ENCODE assay signal across 8 mouse cellular contexts in the genomic region with DNA sequence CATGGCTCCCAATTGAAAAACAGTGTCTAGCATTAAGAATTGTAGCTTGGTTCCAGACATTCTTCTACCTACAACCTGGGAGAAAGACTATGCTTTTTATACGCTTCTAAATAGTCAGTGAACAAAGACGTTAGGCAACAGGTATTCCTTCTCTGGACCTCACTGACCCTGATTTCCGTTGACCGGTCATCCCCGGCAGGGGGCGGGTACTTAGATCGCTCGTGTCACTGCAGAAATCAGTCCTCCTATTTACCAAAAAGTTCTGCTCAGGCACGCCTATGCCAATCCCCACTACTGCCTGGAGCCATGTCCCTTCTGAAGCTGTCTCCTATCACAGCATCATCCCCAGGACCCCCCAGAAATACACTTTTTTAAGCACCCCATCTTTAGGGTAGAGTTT. TPM values are rescaled to one million over a fixed set of nuclear protein-coding genes. Genes with fewer than 3 reads are reported as not detected.
DNase-seq lines count a peak whose midpoint lies in the region; ATAC-seq and TF ChIP-seq lines count a peak whose summit lies in the region.

A gene (minus strand): TSS at position 96 of the 400 bp plus-strand sequence.

- peak within 1 kb of the TSS; percentile 88 for H3K27ac ChIP-seq in embryonic facial prominence, embryonic 10.5 days (replicated peaks)
- H3K27ac ChIP-seq in heart, embryonic 14.5 days (replicated peaks in 1 of 2; ENCODE audit: control insufficient read depth in 1 of 2, insufficient read depth in 1 of 2, low read depth in 2 of 2, low read length in 2 of 2) = peak within 1 kb of the TSS; percentile 86 to 89
- H3K27ac ChIP-seq in lung, postnatal 0 days (ENCODE audit: low read length) = peak within 1 kb of the TSS; percentile 88
- H3K27ac ChIP-seq in stomach, embryonic 15.5 days = peak within 1 kb of the TSS; percentile 79

- under 1% methylated on average over 9 of the region's 9 CpGs for WGBS in embryonic facial prominence, embryonic 10.5 days
- 5% methylated on average over 9 of the region's 9 CpGs for WGBS in heart, embryonic 14.5 days
- 8% methylated on average over 9 of the region's 9 CpGs for WGBS in lung, postnatal 0 days
- WGBS in stomach, embryonic 15.5 days = 11% methylated on average over 9 of the region's 9 CpGs

- H3K27me3 ChIP-seq in embryonic facial prominence, embryonic 10.5 days (replicated peaks; ENCODE audit: low read depth, poor library complexity, severe bottlenecking) = peaks cover 58% of the 10 kb centered on the region
- H3K27me3 ChIP-seq in heart, embryonic 14.5 days (ENCODE audit: control insufficient read depth, insufficient read depth, low read length) = no peaks in the 10 kb centered on the region
- H3K27me3 ChIP-seq in lung, postnatal 0 days (replicated peaks; ENCODE audit: insufficient read depth, low read length) = peaks cover 4% of the 10 kb centered on the region; the same call in 1 of the 2 replicates
- H3K27me3 ChIP-seq in stomach, embryonic 15.5 days (replicated peaks) = peaks cover 4% of the 10 kb centered on the region; the same call in 1 of the 2 replicates

- H3K36me3 ChIP-seq in embryonic facial prominence, embryonic 10.5 days (replicated peaks) = no peaks in the 10 kb centered on the region
- H3K36me3 ChIP-seq in heart, embryonic 14.5 days (ENCODE audit: control insufficient read depth, insufficient read depth, low read length) = no peaks in the 10 kb centered on the region
- no peaks in the 10 kb centered on the region for H3K36me3 ChIP-seq in lung, postnatal 0 days (ENCODE audit: insufficient read depth, low read length)
- no peaks in the 10 kb centered on the region for H3K36me3 ChIP-seq in stomach, embryonic 15.5 days

- H3K4me1 ChIP-seq in embryonic facial prominence, embryonic 10.5 days = peaks cover 35% of the 10 kb centered on the region
- peaks cover 4 to 8% of the 10 kb centered on the region in 2 experiments; a peak in 2 of 4 replicates for H3K4me1 ChIP-seq in heart, embryonic 14.5 days (ENCODE audit: control insufficient read depth in 2 of 2, insufficient read depth in 2 of 2, low read length in 2 of 2)
- H3K4me1 ChIP-seq in lung, postnatal 0 days (ENCODE audit: insufficient read depth, low read depth, low read length) = no peaks in the 10 kb centered on the region; the same call in 1 of the 2 replicates
- peaks cover 15% of the 10 kb centered on the region; the same call in 1 of the 2 replicates for H3K4me1 ChIP-seq in stomach, embryonic 15.5 days

- H3K9ac ChIP-seq in heart, embryonic 14.5 days (ENCODE audit: low read length) = peak within 1 kb of the TSS; percentile 87
- H3K9ac ChIP-seq in lung, postnatal 0 days (replicated peaks; ENCODE audit: low read depth) = peak within 1 kb of the TSS; percentile 74
- peak within 1 kb of the TSS; percentile 50; the same call in 1 of the 2 replicates for H3K9ac ChIP-seq in stomach, embryonic 15.5 days

- TF ChIP-seq CTCF in lung, postnatal 0 days (IDR thresholded peaks at IDR 0.05) = peak; percentile 51

- peak within 1 kb of the TSS; percentile 96 for H3K4me2 ChIP-seq in heart, embryonic 14.5 days (ENCODE audit: low read length)
- H3K4me2 ChIP-seq in lung, postnatal 0 days (replicated peaks; ENCODE audit: low read depth, low read length) = peak within 1 kb of the TSS; percentile 85
- peak within 1 kb of the TSS; percentile 91 for H3K4me2 ChIP-seq in stomach, embryonic 15.5 days

- DNase-seq in adrenal gland, adult (ENCODE audit: inconsistent age in 2 of 2, low spot score in 1 of 2) = peak; percentile 28 to 71
- DNase-seq in adrenal gland, postnatal 4 days (ENCODE audit: low spot score in 2 of 2) = no peak
- peak; percentile 73 for DNase-seq in embryonic facial prominence, embryonic 10.5 days (ENCODE audit: low spot score)
- peak; percentile 68 for DNase-seq in kidney, postnatal 10 days
- peak; percentile 76 for DNase-seq in lung, postnatal 0 days (ENCODE audit: low spot score)
- no peak for DNase-seq in left cerebral cortex, adult 8-10 months (ENCODE audit: low spot score in 2 of 2)

- H3K9me3 ChIP-seq in embryonic facial prominence, embryonic 10.5 days = no peaks in the 10 kb centered on the region
- H3K9me3 ChIP-seq in heart, embryonic 14.5 days (ENCODE audit: control insufficient read depth, low read length) = no peaks in the 10 kb centered on the region
- no peaks in the 10 kb centered on the region for H3K9me3 ChIP-seq in lung, postnatal 0 days (ENCODE audit: low read length)
- no peaks in the 10 kb centered on the region for H3K9me3 ChIP-seq in stomach, embryonic 15.5 days

- no peak for ATAC-seq in heart, embryonic 14.5 days (ENCODE audit: insufficient number of reproducible peaks, insufficient read depth, low FRiP score, low read depth)
- peak; percentile 1; the same call in 1 of the 2 replicates for ATAC-seq in lung, postnatal 0 days
- ATAC-seq in stomach, embryonic 15.5 days (ENCODE audit: insufficient read depth, low FRiP score, low read depth) = no peak

- no peak for TF ChIP-seq EP300 in lung, postnatal 0 days (IDR thresholded peaks at IDR 0.05)

- peak within 1 kb of the TSS; percentile 73 for H3K4me3 ChIP-seq in embryonic facial prominence, embryonic 10.5 days
- peak within 1 kb of the TSS; percentile 69 to 73 for H3K4me3 ChIP-seq in heart, embryonic 14.5 days (ENCODE audit: control insufficient read depth in 1 of 2, insufficient read depth in 1 of 2, low read depth in 1 of 2, low read length in 2 of 2)
- H3K4me3 ChIP-seq in lung, postnatal 0 days (ENCODE audit: low read depth, low read length) = peak within 1 kb of the TSS; percentile 71
- H3K4me3 ChIP-seq in stomach, embryonic 15.5 days (replicated peaks) = peak within 1 kb of the TSS; percentile 63

RNA-seq across cellular contexts. Expression of the gene that starts here (rescaled TPM):
- 1 to 10 TPM; 4.6 to 7.9 TPM for total RNA-seq in adrenal gland, postnatal 4 days (2021)
- 4.1 TPM in 2 replicates for polyA plus RNA-seq in embryonic facial prominence, embryonic 10.5 days (2016; fragmentation: Nextera tagmentation; extraction: Ambion mirVana)
- 22.7 and 27.8 TPM in 2 replicates for polyA plus RNA-seq in heart, embryonic 14.5 days (2014; fragmentation: Nextera tagmentation; extraction: Ambion mirVana)
- polyA plus RNA-seq in lung, postnatal 0 days (2015; fragmentation: Nextera tagmentation; extraction: Ambion mirVana) = 30.7 and 44.3 TPM in 2 replicates
- 10.7 and 10.8 TPM in 2 replicates for polyA plus RNA-seq in stomach, embryonic 15.5 days (2015; fragmentation: Nextera tagmentation; extraction: Ambion mirVana)
- total RNA-seq in left cerebral cortex, adult 8-10 months (2022) = 1 to 10 TPM; 4.0 to 6.0 (median 4.6) TPM

Comparison
In these comparisons a context has a peak if more than half of its experiments do, and no peak if none do; other contexts are left out.
1. DNase-seq: peak in adrenal gland, adult (2 of 2), embryonic facial prominence, embryonic 10.5 days (single experiment), kidney, postnatal 10 days (single experiment) and lung, postnatal 0 days (single experiment); none in adrenal gland, postnatal 4 days (0 of 2) and left cerebral cortex, adult 8-10 months (0 of 2).
2. Peak in every context shown above with its lines, with median percentiles within 50 percentile points of each other: H3K27ac ChIP-seq, H3K4me3 ChIP-seq, H3K4me2 ChIP-seq and H3K9ac ChIP-seq.